Mouse (Mus musculus) testis, postnatal 14 days (tissue): ENCODE data around the gene Atp11c.
A peak's percentile ranks its signal among the peaks of the same experiment; 100 is the strongest.

Experiments used
- DNase-seq: peaks from one replicate; pipeline ENCODE4 v3.0.0; 2021; ENCODE audit warnings: low spot score

The Atp11c gene

DNA sequence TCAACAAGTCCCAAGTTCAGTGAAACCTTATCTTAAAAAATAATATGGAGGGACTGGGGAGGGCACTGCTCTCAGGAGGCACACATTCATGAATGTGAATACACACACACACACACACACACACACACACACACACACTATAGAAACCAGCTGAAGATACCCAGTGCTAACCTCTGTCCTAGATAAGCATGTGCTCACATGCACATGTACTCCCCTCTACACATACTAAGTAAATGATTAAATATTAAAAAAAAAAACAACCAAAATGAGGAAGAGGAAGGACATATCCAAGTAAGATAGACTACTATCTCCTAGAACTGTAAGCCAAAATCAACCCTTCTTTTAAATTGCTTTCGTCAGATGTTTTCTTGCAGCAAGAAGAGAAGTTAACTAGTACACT, 205.6 kb downstream of the Atp11c start:
- no peak for DNase-seq

DNA sequence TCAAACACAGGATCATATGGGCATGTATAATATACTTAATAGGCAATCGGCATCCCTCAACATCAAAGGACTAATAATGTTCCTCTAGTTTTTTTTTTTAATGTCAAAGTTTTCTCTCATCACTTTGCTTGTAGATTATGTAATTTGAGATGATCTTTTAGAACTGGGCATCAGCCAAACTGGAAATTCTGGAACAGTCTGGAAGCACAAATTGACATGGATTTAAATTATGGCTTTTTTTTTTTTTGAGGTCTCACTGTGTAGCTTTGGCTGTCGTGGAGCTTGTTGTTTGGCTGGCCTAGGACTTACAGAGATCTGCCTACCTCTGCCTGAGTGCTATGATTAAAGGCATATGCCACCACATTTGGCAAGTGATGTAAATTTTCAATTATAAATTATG, 210.8 kb downstream of the Atp11c start:
- DNase-seq: no peak

DNA sequence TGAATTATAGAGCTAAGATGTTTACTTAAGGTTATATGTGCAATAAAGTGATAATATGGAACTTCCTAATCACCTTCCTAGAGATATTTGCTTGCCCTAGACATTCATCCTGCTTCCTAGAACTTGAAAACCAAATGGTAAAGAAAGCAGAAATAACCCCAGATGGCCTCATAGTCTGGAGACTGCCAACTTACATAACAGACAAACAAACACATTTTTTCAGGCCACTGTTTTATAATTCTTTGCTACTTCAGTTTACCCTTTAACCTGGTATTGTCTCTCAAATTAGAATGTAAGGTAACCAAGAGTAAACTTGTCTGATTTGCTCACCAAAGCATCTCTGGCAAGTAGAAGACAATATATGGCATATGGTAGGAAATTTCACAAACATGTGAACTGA, 212.1 kb downstream of the Atp11c start:
- no peak for DNase-seq

DNA sequence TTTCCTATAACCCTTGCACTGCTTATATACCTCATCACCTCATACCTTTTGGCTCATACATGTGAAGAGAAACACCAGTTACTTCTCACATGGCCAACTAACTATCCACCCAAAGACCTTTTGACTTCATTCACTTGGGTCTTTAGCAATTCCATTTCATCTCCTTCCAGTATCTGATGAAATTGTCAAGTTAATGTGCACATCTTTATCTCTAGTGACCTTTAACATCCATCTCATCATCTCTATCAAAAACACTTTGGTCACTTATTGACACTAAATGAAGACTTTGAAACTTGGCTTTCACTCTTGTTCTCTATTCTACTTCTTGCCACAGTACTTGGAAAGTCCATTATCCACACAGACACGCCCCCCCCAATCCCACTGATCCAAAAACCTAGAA, 243.8 kb downstream of the Atp11c start:
- no peak for DNase-seq

DNA sequence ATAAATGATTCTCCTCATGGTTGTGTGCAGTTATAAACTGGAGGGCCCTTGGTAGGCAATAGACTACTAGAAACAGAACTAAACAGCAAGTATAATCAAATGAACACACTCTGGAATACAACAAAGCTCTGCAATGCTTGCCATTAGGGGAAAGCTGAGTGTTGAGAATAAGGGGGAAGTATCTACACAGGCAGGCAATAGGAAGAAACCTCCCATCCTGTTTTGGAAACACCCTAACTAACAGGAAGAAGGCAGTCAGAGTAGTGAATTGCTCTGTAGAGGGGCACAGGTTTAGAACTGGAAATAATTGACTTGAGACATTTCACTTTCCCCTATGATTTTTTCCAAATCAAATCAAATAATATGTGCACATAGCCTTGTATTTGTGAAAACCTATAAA, 247.1 kb downstream of the Atp11c start:
- no peak for DNase-seq

DNA sequence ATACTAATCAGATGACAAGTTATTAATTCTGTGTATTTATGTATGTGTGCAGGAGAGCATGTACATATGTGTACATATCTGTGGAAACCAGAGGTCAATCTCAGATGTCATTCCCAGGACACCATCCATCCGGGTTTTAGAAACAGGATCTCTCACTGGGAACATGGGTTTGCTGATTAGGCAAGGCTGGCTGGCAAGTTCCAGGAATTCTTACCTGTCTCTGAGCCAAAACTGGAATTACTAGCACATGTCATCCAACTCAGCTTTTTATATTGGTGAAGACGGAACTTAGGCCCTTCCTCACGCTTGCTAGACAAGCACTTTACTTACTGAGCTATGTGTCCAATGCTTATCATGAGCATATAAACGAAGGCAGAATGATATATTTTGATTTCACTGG, 247.5 kb downstream of the Atp11c start:
- no peak for DNase-seq

DNA sequence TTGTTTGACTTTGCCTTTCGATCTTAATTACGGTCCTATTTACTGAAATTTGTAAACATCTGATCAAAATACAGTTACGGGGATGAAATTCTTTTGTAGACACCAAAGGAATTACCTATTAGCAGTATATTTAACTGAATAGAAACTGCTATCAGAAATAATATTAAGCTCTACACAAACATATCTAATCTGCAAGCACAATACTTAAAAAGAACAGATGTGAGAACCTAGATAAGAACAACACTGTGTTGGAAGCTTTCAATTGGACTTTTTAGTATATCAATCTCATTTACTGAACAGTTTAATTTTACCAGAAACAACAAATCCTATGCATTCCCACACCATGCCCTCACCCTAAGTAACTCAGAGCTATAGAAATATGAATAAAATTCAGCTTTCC, 262.8 kb downstream of the Atp11c start:
- no peak for DNase-seq

DNA sequence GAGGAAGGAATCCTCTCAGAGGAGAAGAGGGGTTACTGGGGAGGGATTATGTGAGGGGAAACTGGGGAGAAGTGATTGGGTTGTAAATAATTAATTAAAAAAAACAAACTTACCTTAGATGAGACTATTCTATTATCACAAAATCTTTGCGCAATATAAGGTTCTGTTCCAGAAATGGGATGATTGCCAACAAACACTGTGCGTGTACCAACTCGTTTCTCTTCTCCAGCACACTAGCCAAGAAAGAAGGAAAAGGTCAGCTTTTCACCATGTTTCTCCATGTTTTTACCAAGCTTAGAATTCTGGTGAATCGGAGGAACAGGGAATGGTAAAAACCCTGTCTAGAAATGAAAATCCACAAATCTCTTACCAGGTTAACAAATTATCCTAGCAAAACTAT, 271.2 kb downstream of the Atp11c start:
- no peak for DNase-seq

DNA sequence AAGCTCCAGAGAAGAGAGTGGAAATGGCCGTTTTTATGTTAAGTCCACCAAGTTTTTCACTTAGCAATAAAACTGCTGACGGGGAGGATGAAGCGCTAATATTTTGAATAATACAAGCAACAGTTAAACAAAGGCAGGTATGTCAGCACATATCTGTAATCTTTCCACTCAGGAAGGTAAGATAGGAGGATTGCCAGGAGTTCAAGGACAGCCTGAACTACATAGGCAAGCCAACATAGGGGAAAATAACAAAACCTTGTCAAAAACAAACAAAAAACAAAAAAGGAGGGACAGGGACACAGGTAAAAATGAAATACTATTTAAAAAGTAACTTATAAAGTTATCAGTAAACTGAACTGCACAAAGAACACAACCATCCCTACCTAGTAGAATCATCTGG, 274.8 kb downstream of the Atp11c start:
- no peak for DNase-seq

DNA sequence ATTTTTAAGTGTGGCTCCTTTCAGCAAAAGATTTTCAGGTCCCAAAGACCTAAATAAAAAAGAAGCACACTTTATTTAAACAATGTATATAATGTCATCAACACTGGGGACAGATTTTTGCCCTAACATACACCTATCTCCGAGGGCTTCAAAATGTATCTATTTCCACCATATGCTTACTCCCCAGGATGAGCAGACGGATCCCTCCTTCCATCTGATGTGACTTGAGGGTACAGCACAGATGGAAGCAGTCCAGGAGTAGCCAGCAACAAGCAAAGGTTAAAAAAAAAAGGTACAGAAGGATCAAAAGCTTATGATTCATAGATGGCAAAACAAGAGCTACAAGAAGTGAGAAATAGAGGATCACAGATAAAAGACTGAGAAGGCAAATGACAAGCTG, 300.2 kb downstream of the Atp11c start:
- no peak for DNase-seq

DNA sequence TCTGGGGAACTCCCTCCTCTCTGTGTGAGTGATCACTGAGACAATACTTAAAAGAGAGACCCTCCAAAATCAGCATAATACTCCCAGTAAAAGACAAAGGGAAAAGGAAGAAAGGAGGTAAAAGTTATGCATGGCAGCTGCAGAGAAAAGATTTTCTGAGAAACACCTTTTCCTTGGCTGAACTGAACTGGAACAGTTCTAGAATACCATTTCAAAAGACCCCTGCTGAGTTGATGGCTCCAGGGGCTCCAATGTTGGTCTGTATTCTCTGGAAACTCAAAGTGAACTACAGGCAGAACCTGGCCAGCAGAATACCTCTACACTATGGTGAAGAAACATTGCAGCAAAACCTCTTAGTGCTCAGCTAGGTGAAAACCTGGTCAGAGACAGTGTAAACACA, 337.2 kb downstream of the Atp11c start:
- DNase-seq: no peak

DNA sequence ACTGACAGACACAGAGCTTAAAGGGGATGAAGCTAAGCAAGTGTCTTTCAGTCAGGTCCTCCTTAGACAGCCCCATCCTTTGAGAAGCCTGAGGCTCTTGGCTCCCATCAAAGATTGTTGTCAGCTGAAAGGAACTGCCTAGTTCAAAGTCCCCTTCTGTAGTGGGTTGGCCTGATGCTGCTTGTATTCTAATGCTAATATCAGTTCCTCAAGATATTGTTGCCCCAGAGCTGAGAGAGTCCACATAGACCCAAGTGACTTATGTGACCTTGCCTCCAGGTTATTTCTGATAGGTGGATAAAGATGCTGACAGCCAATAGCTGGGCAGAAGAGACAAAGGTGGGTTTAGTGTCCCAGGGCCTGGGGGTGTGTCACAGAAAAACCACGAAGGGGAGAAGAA, 404.8 kb downstream of the Atp11c start:
- DNase-seq: no peak

DNA sequence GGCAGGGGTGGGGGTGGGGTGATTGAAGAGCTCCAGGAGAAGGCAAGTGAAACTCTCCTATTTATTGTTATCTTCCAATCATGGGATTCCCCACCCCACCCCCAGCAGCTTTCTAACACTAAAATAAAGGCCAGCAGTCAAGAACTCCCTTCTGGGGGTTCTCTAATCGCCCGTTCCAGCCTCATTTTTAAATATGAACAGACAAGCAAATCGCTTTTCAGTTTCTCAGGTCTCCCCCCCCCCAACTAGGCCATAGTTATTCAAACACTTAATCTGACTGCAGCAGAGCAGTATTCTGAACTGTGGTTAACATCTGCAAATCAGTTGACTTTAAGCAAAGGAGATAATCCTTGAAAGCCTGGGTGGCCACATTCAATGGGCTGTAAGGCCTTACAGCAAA, 409.9 kb downstream of the Atp11c start:
- DNase-seq: no peak

DNA sequence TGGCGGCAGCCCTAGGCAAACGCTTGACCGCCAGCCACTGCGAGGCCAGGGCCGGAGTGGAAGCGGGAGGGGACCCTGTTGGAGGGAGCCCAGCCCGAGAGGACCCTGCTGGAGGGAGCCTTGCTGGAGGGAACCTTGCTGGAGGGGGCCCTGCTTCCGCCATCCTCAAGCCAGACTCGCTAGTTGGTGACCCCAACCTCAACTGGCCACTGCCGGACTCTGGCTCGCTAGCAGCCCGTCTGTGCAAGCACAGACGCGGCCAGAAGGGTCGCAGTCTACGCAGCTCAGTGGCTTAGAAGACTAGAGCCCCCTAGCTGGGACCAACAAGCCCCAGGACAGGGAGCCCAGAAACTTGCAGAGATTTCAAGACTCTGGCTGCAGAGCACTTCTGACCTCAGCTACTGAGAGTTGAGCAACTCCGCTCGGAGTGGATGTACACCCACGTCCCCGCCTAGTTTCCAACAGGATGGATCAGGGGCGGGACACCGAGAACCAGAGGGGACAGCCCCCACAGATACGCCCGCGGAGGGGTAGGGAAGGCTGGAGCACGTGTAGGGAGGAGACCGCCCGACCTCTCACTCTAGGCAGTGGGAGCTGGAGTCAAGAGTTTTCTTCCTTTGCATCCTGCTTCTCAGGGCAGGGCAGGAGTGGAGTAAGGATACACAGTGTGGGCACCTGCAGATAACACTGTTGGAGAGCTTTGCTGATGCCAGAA, 413.6 kb downstream of the Atp11c start, which contains the start of gene Mcf2:
TSS of gene Mcf2 (minus strand) at position 346 of the 715 bp plus-strand sequence.
- peak; percentile 59 for DNase-seq

DNA sequence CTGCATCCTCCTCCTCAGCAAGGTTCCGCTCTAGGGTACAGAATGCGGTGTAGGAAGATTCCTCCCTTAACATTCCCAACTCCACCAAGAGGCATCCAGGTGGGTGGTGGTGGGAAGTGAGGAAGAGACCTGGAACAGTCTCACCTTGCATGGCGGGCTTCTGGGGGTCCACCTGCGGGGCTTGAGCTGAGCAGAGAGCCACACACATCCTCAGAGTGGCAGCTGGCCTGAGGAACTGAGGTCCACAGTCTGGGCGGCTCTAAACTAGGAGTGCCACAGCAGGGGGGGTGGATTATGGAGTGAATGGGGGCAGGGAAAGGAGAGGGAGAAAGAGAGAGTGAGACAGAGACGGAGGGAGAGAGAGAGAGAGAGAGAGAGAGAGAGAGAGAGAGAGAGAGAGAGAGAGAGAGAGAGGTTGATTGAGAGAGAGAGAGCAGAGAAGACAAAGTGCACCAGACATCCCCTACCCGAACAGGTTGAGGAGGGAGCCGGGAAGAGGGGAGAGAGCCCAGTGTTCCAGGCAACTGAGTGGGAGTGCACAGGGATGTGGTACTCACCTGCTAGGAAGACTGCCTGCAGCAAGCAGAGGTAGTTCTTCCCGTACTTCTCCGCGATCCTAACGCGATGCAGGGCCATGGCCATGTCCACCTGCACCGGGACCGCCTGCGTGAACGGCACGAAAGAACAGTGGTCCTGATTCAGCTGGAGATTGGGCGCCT, 414.3 kb downstream of the Atp11c start:
- peak; percentile 3 for DNase-seq
